Mouse (Mus musculus) kidney, postnatal 4 days (tissue): ENCODE results near the gene Tmem53.

Experiments used
- DNase-seq, 2 experiments: peaks; one replicate each; pipeline ENCODE4 v3.0.0; 2021; ENCODE audit warnings: mixed read lengths in 2 of 2

Tmem53 gene

DNA sequence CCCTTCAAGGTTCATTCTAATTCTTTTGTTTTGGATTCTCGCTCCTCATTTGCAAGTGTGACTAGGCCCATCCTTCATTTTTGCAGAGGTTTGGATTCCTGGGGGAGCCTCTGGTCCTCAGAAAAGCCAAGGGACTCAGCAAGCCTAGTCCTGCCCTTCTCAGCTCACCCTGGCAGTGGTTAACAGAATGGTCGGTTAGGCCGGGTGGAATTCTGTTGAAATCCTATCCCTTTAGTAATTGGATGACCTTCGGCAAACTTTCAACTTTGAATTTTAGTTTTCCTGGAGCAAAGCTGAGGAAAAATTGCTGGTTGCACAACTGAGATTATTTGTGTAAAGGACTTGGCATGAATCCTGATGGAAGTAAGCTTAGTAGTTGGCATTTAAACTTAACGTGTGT, 600 bp downstream of the Tmem53 start:
- DNase-seq = no peak

DNA sequence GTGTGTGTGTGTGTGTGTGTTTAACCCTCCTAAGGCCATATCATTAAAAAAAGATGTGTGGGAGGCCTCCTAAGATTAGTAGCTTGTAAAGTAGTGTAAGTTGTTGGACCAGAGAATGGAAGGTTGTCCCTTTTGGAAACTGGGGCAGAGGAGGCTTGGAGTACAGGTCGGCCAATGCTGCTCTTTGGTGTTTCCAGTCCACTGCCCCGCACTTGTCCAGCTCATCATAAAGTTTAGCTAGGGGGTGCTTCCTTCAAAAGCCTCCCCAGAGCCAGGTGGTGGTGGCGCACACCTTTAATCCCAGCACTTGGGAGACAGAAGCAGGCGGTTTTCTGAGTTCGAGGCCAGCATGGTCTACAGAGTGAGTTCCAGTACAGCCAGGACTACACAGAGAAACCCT, 1.0 kb downstream of the Tmem53 start:
- no peak for DNase-seq

- DNase-seq = no peak
Measured at GRCm38 (mm10) chr4:117253218-117254016, 1.7 kb downstream of the Tmem53 start.

DNA sequence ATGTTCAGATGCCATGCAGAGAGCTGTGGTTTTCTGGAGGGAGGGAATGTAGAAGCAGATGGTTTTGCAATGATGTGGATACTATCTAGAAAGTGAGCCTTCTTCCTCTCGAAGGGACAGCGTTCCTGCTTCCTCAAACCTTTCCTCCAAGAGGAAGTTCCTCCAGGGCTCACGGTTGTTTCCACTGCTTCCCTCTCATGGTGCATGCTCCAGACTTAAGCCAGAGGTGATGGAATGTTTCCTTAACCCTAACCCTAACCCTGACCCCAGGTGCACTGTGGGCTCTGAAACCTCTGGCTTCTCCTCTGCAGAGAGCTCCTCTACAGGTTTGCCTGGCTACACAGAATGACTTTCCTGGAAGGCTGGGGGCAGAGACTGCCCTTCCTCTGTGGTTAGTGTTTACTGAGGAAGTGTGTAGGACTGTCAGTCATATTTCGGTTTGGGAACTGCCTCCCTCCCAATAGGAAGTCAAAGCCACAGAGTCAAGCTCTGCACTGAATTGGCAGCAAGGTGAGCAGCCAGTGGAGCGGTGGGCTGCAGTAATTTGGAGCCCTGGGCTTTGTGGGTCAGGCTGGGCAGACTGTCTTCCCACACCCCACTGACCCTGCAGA, 2.4 kb downstream of the Tmem53 start:
- DNase-seq = no peak

GRCm38 (mm10) chr4:117254672-117255071, 2.9 kb downstream of the Tmem53 start:
- no peak for DNase-seq

- DNase-seq = peak; percentile 13 to 28
Measured at GRCm38 (mm10) chr4:117259909-117260308, 8.2 kb downstream of the Tmem53 start.

DNA sequence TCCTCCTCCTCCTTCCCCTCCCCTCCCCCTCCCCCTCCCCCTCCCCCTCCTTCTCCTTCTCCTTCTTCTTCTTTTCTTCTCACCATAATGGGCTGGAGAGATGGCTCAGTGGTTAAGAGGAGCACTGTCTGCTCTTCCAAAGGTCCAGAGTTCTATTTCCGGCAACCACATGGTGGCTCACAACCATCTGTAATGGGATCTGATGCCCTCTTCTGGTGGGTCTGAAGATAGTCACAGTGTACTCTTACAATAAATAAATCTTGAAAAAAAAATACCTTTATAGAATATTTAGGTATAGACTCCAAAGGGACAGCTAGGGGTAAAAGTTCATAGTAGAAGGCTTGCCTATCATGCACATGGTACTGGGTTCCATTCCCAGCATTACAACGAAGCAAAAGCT, 9.5 kb downstream of the Tmem53 start:
- DNase-seq = no peak

- peak; percentile 3 to 44 for DNase-seq
Measured at GRCm38 (mm10) chr4:117262101-117262913, 10.6 kb downstream of the Tmem53 start.

DNA sequence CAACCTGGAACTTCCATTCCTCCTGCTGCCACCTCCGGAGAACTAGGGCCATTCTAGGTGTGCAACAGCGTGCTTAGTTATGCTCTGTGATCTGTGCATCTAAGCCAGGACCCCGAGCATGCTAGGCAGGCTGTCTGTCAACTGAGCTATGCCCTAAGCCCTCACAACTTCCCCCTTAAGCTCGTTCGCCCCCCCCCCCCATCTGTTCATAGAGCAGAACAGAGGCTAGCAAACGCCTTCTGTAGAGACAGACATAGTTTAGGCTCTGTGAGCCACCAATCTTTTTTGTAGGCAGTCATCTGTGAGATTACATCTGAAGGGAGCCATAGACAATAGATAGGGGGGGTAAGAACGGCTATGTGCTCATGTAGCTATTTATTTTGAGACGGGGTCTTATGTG, 11.2 kb downstream of the Tmem53 start:
- DNase-seq = peak in 1 of 2 experiments; percentile 1

DNA sequence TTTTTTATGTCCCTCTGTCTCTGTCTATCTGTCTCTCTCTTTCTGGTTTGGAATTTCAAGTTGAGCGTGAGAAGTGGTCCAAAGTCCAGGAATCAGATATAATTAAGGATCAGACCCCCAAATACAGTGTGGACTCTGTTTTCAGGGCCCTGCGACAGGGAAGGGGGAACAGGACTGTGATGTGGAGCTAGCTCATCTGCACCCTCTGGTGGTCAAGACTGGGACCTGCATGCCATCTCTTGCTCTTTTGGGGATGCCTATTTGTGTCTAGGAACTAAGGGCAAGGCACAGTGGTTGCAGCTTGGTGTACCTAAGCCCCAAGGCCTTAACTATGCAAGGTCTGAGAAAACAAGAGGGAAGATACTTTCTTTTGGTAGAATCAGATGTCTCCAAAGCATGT, 15.5 kb downstream of the Tmem53 start:
- peak; percentile 87 to 88 for DNase-seq

DNA sequence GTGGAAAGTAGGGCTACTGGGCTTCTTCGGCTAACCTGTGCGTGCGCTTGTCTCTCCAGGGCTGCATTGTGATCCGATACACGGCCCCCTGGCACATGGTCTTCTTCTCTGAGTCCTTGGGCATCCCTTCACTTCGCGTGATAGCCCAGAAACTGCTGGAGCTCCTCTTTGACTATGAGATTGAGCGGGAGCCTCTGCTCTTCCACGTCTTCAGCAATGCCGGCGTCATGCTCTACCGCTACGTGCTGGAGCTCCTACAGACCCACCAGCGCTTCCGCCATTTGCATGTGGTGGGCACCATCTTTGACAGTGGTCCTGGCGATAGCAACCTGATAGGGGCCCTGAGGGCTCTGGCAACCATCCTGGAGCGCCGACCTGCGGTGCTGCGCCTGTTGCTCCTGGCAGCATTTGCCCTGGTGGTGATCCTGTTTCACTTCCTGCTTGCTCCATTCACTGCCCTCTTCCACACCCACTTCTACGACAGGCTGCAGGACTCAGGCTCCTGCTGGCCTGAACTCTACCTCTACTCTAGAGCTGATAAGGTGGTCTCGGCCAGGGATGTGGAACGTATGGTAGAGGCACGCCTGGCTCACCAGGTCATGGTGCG, 16.2 kb downstream of the Tmem53 start:
- no peak for DNase-seq

- peak; percentile 90 to 91 for DNase-seq
Measured at GRCm38 (mm10) chr4:117270278-117270677, 18.5 kb downstream of the Tmem53 start.

GRCm38 (mm10) chr4:117272459-117272858, 20.7 kb downstream of the Tmem53 start:
- DNase-seq = peak in 1 of 2 experiments; percentile 42

DNA sequence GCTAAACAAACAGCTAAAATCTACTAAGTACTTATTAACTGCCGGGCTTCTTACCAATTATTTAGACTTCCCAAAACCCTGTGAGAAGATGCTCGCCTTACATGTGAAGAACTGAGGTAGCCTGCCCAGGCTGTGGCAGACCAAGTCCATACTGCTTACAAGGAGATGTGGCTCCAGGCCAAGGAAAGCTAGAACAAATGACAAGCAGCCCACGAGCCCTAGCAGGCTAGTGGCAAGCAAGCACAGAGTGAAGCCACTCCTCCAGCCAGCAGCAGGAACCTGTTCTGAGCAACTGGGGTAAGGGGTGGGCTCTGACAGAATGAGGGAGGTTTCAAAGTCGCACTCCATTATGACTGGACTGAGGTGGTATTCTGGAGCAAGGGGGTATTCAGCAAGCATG, 23.0 kb downstream of the Tmem53 start:
- no peak for DNase-seq

- peak; percentile 48 to 64 for DNase-seq
Measured at GRCm38 (mm10) chr4:117276281-117276711, 24.5 kb downstream of the Tmem53 start.

- DNase-seq = peak in 1 of 2 experiments; percentile 54
Measured at GRCm38 (mm10) chr4:117277021-117277420, 25.3 kb downstream of the Tmem53 start.

DNA sequence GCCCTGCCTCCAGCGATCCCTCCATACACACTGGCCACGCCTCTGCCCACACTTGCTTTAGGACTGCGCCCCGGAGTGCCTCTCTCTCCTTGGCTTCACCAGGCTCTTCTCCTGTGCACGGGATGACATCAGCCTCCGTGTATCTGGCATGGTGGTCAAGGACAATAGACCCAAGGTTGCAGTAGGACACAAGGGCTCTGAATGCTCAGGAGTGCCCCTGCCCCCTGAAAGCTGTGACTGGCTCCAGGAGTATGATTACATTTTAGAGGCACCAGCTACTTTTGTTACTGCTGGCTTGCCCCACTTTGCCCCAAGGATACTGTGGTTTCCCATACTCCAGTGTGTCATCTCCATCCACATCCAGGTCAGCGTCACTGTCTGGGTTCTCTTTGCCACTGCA, 25.9 kb downstream of the Tmem53 start:
- DNase-seq = no peak

GRCm38 (mm10) chr4:117278381-117279252, 26.9 kb downstream of the Tmem53 start:
- no peak for DNase-seq

GRCm38 (mm10) chr4:117279253-117279642, 27.5 kb downstream of the Tmem53 start:
- DNase-seq = no peak

DNA sequence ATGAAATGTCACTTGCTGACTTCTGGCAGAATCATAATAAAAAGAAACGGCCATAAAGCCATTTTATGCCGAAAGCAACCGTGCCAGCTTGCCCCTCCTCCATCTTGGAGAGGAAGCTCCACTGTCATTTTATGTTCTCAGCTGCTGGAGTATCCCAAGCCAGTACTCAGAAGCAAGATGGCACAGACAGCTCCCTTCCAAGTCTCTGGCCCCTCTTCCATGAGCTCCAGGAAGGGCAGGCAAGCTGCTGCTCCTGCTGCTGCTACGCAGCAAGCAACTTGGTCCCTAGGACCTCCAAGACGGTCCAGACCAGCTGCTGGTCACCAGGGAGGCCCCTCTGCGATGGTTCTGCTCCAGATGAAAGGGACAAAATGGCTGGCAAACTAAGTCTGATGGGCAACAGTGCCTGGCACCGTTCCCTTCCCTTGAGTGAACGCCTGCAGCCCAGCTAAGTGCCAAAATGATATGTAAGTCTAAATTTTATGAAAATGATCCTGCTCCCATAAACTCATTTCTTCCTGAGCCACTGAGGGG, 28.7 kb downstream of the Tmem53 start:
- DNase-seq = no peak

- no peak for DNase-seq
Measured at GRCm38 (mm10) chr4:117281090-117281845, 29.5 kb downstream of the Tmem53 start.
